Mouse (Mus musculus) left cerebral cortex, postnatal 4 days (tissue): ENCODE results near the gene Tnr. TPM values are rescaled to one million over a fixed set of nuclear protein-coding genes. Genes with fewer than 3 reads are reported as not detected.

Source experiments
- DNase-seq: peaks from one replicate; pipeline ENCODE4 v3.0.0-alpha.2; 2022
- intact Hi-C: fragments of 180-260 bp; cut with DNase I; formaldehyde crosslinking; loops from one replicate; pipeline ENCODE4 v1.15.1; 2025
- total RNA-seq, 2 experiments: library from RNA; stranded (reverse); gene quantifications; 2 replicates each; pipeline ENCODE4 v1.2.3; 2021

Gene Tnr
- total RNA-seq = 10 to 100 TPM; 72.5 to 90.4 TPM

GRCm38 (mm10) chr1:159523578-159523977, at the start of gene Tnr:
Tnr (plus strand) TSS chr1:159523769.
- peak; percentile 66 for DNase-seq
- intact Hi-C loops = loop anchor here (2.0 to 5.0 kb wide), 2 partner anchors 555 to 659 kb away; no protein-coding TSS in a partner anchor

GRCm38 (mm10) chr1:159489853-159490435, 33.6 kb upstream of the Tnr start:
- no peak for DNase-seq
- intact Hi-C loops = no loop called here

- intact Hi-C loops = no loop called here
- no peak for DNase-seq
These were observed 31.0 kb upstream of the Tnr start for GRCm38 (mm10) chr1:159492536-159492935.

- peak; percentile 78 for DNase-seq
- intact Hi-C loops = no loop called here
These were observed 29.7 kb upstream of the Tnr start for GRCm38 (mm10) chr1:159493720-159494499.

DNA sequence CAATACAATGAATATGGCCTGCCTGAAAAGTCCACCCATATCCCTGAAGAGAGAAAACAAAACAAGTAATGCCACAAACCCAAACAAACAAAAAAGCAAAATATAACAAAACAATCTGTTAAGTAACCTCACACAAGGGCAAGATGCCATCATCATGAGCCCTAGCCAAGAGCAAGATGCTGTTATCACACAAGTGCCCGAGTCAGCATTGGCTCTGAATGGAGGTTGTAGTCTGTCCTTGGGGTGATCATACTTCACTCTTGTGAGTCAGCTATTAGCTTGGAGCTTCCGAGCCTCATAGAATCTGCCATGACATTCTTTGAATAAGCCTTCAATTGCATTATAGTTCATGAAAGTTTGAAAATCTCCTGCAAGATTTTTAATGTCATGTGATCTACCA, 25.3 kb upstream of the Tnr start:
- intact Hi-C loops = no loop called here
- no peak for DNase-seq

GRCm38 (mm10) chr1:159499806-159500460, 23.6 kb upstream of the Tnr start:
- peak; percentile 3 for DNase-seq
- intact Hi-C loops = no loop called here

DNA sequence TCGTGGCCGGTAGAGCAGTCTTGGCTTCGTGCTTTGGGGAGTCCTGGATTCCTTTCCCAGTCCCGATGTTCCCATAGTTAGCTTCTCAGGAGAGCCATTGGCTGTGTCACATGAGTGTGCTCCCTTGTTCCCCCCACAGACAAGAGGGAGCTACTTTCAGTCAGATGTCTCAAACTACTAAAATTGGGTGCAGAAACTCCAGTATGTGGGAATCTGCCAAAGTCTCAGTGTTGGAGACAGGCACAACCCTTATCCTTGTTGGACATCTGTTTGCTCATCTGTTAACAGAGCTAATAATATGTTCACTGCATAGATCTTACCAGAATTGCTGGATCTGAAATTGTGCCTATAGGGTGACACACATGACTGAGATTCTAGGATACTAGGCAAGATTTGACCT, 21.7 kb upstream of the Tnr start:
- DNase-seq = no peak
- intact Hi-C loops = no loop called here

GRCm38 (mm10) chr1:159510667-159511066, 12.9 kb upstream of the Tnr start:
- intact Hi-C loops = no loop called here
- DNase-seq = no peak

GRCm38 (mm10) chr1:159517647-159518046, 5.9 kb upstream of the Tnr start:
- intact Hi-C loops = no loop called here
- DNase-seq = no peak

DNA sequence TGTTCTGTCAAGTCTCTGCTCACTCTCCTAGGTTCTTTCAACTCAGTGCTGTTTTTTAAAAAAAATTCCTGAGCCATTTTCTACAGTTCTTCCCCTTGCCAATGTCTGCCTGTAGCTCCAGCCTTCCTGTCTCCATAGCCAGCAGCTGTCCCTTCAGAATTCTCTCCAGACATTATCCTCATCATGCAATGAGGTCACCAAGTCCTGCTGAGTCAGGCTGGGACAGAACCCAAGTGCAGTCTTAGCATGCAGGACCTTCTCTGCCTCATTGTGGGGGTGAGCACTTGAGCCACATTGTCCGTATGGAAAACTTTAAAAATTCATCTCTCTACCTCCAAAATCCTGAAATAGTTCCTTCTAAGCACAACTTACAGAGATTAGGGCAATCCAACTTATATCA, 4.4 kb upstream of the Tnr start:
- intact Hi-C loops = no loop called here
- DNase-seq = no peak

GRCm38 (mm10) chr1:159523069-159523468, 500 bp upstream of the Tnr start:
- intact Hi-C loops = loop anchor here (2.0 to 5.0 kb wide), 2 partner anchors 556 to 659 kb away; no protein-coding TSS in a partner anchor
- DNase-seq = no peak

- DNase-seq = peak; percentile 68
- intact Hi-C loops = loop anchor here (5.0 kb wide), 1 partner anchor 658 kb away; no protein-coding TSS in a partner anchor
These were observed 531 bp downstream of the Tnr start for GRCm38 (mm10) chr1:159524051-159524549.

- DNase-seq = peak; percentile 47
- intact Hi-C loops = no loop called here
These were observed 9.4 kb downstream of the Tnr start for GRCm38 (mm10) chr1:159532841-159533569.

- no peak for DNase-seq
- intact Hi-C loops = no loop called here
These were observed 12.0 kb downstream of the Tnr start for GRCm38 (mm10) chr1:159535582-159535981.

- intact Hi-C loops = no loop called here
- DNase-seq = no peak
These were observed 14.0 kb downstream of the Tnr start for GRCm38 (mm10) chr1:159537541-159537940.

DNA sequence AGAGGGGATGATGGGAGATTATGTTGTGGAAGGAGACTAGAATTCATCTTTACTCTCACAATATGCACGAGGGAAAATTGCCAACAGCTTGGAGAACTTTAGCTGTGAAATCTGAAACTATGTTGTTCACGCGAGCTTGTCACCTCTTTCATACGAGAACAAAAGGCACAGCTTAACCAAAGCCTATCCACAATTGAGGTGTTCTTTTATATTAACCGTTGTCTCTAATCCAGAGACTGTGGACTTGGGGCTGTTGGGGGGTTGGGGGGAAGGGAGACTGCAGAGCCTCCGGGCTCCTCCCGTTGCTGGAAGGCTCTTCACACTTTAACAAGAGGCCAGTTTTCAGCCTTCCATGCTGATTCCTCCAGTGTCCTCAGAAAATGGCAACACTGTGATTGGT, 14.5 kb downstream of the Tnr start:
- intact Hi-C loops = no loop called here
- no peak for DNase-seq

DNA sequence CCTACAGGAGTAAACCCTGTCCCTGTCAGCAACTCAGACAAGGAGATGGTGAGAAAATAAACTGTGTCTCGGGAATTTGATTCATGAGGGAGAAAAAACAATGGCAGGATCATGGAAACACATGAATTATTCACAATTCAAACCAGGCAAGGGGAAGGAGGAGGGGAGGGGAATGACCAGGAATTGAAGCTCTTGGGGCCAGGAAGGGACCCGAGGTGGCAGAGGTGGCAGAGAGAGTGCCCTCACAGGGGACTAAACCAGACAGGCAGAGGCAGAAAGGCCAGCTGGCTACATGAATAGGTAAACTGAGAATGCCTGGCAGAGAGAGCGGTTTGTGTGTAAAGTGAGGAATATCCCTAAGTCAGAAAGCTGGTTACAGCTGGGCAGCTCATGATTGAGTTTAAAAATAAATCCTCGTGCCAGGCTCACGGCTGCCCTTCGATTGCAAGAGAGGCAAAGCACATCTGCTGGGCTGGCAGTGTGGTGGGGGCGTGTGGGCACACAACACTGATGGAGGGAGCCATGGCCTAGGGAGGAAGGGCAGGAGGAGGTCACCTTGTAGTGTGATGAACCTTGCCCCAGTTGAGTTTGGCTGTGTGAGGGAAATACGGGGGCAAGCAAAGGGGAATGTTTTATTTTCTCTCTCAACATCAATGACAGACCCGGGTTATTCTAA, 22.0 kb downstream of the Tnr start:
- intact Hi-C loops = no loop called here
- DNase-seq = no peak

DNA sequence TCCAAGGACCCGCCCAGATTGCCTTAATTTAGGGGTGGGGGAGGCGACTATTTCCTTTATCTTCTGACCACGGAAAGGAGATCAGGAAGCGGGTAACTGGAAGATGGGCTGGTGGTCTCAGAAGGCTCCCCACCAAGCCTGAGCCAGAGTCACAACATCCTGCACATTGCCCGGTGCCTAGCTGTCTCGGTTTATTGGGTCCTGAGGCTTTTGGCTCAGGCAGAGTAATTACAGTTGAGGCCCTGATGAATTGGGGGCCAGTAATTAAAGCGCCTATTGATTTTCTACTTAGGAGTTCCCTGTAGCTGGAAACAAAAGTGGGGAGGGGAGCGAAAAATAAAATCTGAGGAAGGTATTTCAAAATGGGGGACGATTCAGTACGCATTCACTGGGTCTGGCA, 27.5 kb downstream of the Tnr start:
- intact Hi-C loops = no loop called here
- no peak for DNase-seq

GRCm38 (mm10) chr1:159551591-159552442, 28.2 kb downstream of the Tnr start:
- DNase-seq = no peak
- intact Hi-C loops = no loop called here
